Mouse (Mus musculus): ENCODE results near the gene Gm10645. TPM values are rescaled to one million over a fixed set of nuclear protein-coding genes. Genes with fewer than 3 reads are reported as not detected.

Gm10645 gene
- polyA plus RNA-seq, 1 experiment from 2014 or later = 1.4 TPM

GRCm38 (mm10) chr8:83186376-83186775 lies 20.4 kb upstream of the Gm10645 start:
- peak; percentile 45; the same call in 1 of the 2 replicates for ATAC-seq (ENCODE audit: borderline replicate concordance, extremely low read depth, low FRiP score, low TSS enrichment)
- H3K27me3 ChIP-seq = no peaks in the 10 kb centered on the region
- no peaks in the 10 kb centered on the region for H3K9me3 ChIP-seq
- H3K27ac ChIP-seq = peak overlapping the region; percentile 52; the same call in 1 of the 2 replicates
- H3K36me3 ChIP-seq = no peaks in the 10 kb centered on the region
- no peak overlapping the region for H3K4me3 ChIP-seq
- peaks cover 20% of the 10 kb centered on the region for H3K4me1 ChIP-seq
- 24% methylated on average over 6 of the region's 6 CpGs for WGBS
- H3K4me2 ChIP-seq = no peak overlapping the region
- H3K9ac ChIP-seq = no peak overlapping the region

- no peak overlapping the region for H3K4me2 ChIP-seq
- H3K27ac ChIP-seq = peak overlapping the region; percentile 81
- H3K9me3 ChIP-seq = no peaks in the 10 kb centered on the region
- H3K36me3 ChIP-seq = no peaks in the 10 kb centered on the region
- H3K9ac ChIP-seq = no peak overlapping the region
- no peaks in the 10 kb centered on the region for H3K27me3 ChIP-seq
- H3K4me1 ChIP-seq = peaks cover 21% of the 10 kb centered on the region
- H3K4me3 ChIP-seq = no peak overlapping the region
- WGBS = 57% methylated on average over 5 of the region's 5 CpGs
- no peak for ATAC-seq (ENCODE audit: borderline replicate concordance, extremely low read depth, low FRiP score, low TSS enrichment)
Measured at GRCm38 (mm10) chr8:83182784-83183183, 16.8 kb upstream of the Gm10645 start.

GRCm38 (mm10) chr8:83181851-83182482 lies 16.0 kb upstream of the Gm10645 start:
- 51% methylated on average over 6 of the region's 6 CpGs for WGBS
- ATAC-seq (ENCODE audit: borderline replicate concordance, extremely low read depth, low FRiP score, low TSS enrichment) = no peak
- H3K27ac ChIP-seq = peak overlapping the region; percentile 81

GRCm38 (mm10) chr8:83178228-83178742 lies 12.3 kb upstream of the Gm10645 start:
- H3K9me3 ChIP-seq = no peaks in the 10 kb centered on the region
- H3K36me3 ChIP-seq = no peaks in the 10 kb centered on the region
- H3K4me3 ChIP-seq = no peak overlapping the region
- H3K9ac ChIP-seq = no peak overlapping the region
- peaks cover 20% of the 10 kb centered on the region for H3K4me1 ChIP-seq
- H3K27ac ChIP-seq = peak overlapping the region; percentile 34; the same call in 1 of the 2 replicates
- H3K4me2 ChIP-seq = no peak overlapping the region
- no peaks in the 10 kb centered on the region for H3K27me3 ChIP-seq
- WGBS = 3% methylated on average over 9 of the region's 9 CpGs
- peak; percentile 34; the same call in 1 of the 2 replicates for ATAC-seq (ENCODE audit: borderline replicate concordance, extremely low read depth, low FRiP score, low TSS enrichment)

More at GRCm38 (mm10) chr8:83181851-83182482, 16.0 kb upstream of the Gm10645 start:
- Histone ChIP-seq H3K4me3 (no peak overlapping the region), H3K9ac (no peak overlapping the region), H3K36me3 (no peaks in the 10 kb centered on the region), H3K4me2 (no peak overlapping the region), H3K4me1 (peaks cover 26% of the 10 kb centered on the region), H3K27me3 (no peaks in the 10 kb centered on the region), H3K9me3 (no peaks in the 10 kb centered on the region)

- whole genome bisulfite sequencing = 26% methylated on average over 11 of the region's 11 CpGs
- no peaks in the 10 kb centered on the region for H3K9me3 ChIP-seq
- H3K27me3 ChIP-seq = no peaks in the 10 kb centered on the region
- peak overlapping the region; percentile 34; the same call in 1 of the 2 replicates for H3K27ac ChIP-seq
- 0 out of 2 replicates have a peak, but pooled peaks have one; percentile 17 for ATAC-seq (ENCODE audit: borderline replicate concordance, extremely low read depth, low FRiP score, low TSS enrichment)
- peaks cover 16% of the 10 kb centered on the region for H3K4me1 ChIP-seq
- no peak overlapping the region for H3K4me2 ChIP-seq
- no peak overlapping the region for H3K4me3 ChIP-seq
- H3K9ac ChIP-seq = no peak overlapping the region
- no peaks in the 10 kb centered on the region for H3K36me3 ChIP-seq
Measured at GRCm38 (mm10) chr8:83177317-83178195, 11.6 kb upstream of the Gm10645 start.

GRCm38 (mm10) chr8:83176785-83177184 lies 10.8 kb upstream of the Gm10645 start:
- Histone ChIP-seq H3K9ac (no peak overlapping the region), H3K27me3 (no peaks in the 10 kb centered on the region), H3K4me3 (no peak overlapping the region), H3K36me3 (no peaks in the 10 kb centered on the region), H3K4me2 (no peak overlapping the region), H3K4me1 (peaks cover 13% of the 10 kb centered on the region), H3K9me3 (no peaks in the 10 kb centered on the region), H3K27ac (no peak overlapping the region)
- 49% methylated on average over 2 of the region's 2 CpGs for WGBS
- no peak for ATAC-seq (ENCODE audit: borderline replicate concordance, extremely low read depth, low FRiP score, low TSS enrichment)

GRCm38 (mm10) chr8:83175680-83176079 lies 9.7 kb upstream of the Gm10645 start:
- H3K9ac ChIP-seq = no peak overlapping the region
- no peak overlapping the region for H3K27ac ChIP-seq
- no peak for ATAC-seq (ENCODE audit: borderline replicate concordance, extremely low read depth, low FRiP score, low TSS enrichment)
- H3K4me3 ChIP-seq = no peak overlapping the region
- H3K9me3 ChIP-seq = no peaks in the 10 kb centered on the region
- H3K4me2 ChIP-seq = no peak overlapping the region
- H3K27me3 ChIP-seq = no peaks in the 10 kb centered on the region
- 64% methylated on average over 10 of the region's 10 CpGs for WGBS
- peaks cover 13% of the 10 kb centered on the region for H3K4me1 ChIP-seq
- H3K36me3 ChIP-seq = no peaks in the 10 kb centered on the region

- no peak overlapping the region for H3K27ac ChIP-seq
- H3K4me2 ChIP-seq = no peak overlapping the region
- no peaks in the 10 kb centered on the region for H3K27me3 ChIP-seq
- H3K4me1 ChIP-seq = no peaks in the 10 kb centered on the region
- no peaks in the 10 kb centered on the region for H3K9me3 ChIP-seq
- 32% methylated on average over 6 of the region's 6 CpGs for WGBS
- H3K4me3 ChIP-seq = no peak overlapping the region
- no peaks in the 10 kb centered on the region for H3K36me3 ChIP-seq
- ATAC-seq (ENCODE audit: borderline replicate concordance, extremely low read depth, low FRiP score, low TSS enrichment) = no peak
- no peak overlapping the region for H3K9ac ChIP-seq
Measured at GRCm38 (mm10) chr8:83170894-83171293, 4.9 kb upstream of the Gm10645 start.

- 92% methylated on average over 2 of the region's 2 CpGs for WGBS
- no peak overlapping the region for H3K4me3 ChIP-seq
- no peak overlapping the region for H3K9ac ChIP-seq
- no peak for ATAC-seq (ENCODE audit: borderline replicate concordance, extremely low read depth, low FRiP score, low TSS enrichment)
- peaks cover 5% of the 10 kb centered on the region; the same call in 1 of the 2 replicates for H3K4me1 ChIP-seq
- H3K36me3 ChIP-seq = no peaks in the 10 kb centered on the region
- H3K27ac ChIP-seq = no peak overlapping the region
- no peaks in the 10 kb centered on the region for H3K27me3 ChIP-seq
- H3K9me3 ChIP-seq = no peaks in the 10 kb centered on the region
- no peak overlapping the region for H3K4me2 ChIP-seq
Measured at GRCm38 (mm10) chr8:83169709-83170108, 3.7 kb upstream of the Gm10645 start.

- 75% methylated on average over 3 of the region's 3 CpGs for WGBS
- no peak for ATAC-seq (ENCODE audit: borderline replicate concordance, extremely low read depth, low FRiP score, low TSS enrichment)
- Histone ChIP-seq H3K27ac (no peak overlapping the region), H3K4me1 (peaks cover 5% of the 10 kb centered on the region; the same call in 1 of the 2 replicates), H3K36me3 (no peaks in the 10 kb centered on the region), H3K9me3 (no peaks in the 10 kb centered on the region), H3K4me2 (no peak overlapping the region), H3K9ac (no peak overlapping the region), H3K27me3 (no peaks in the 10 kb centered on the region), H3K4me3 (no peak overlapping the region)
Measured at GRCm38 (mm10) chr8:83169127-83169526, 3.2 kb upstream of the Gm10645 start.

GRCm38 (mm10) chr8:83167932-83168331 lies 2.0 kb upstream of the Gm10645 start:
- H3K36me3 ChIP-seq = no peaks in the 10 kb centered on the region
- H3K9me3 ChIP-seq = no peaks in the 10 kb centered on the region
- H3K9ac ChIP-seq = no peak overlapping the region
- 0 out of 2 replicates have a peak, but pooled peaks cover 4% of the 10 kb centered on the region for H3K27me3 ChIP-seq
- 79% methylated on average over 3 of the region's 3 CpGs for WGBS
- H3K4me3 ChIP-seq = no peak overlapping the region
- H3K4me1 ChIP-seq = peaks cover 5% of the 10 kb centered on the region; the same call in 1 of the 2 replicates
- no peak overlapping the region for H3K4me2 ChIP-seq
- no peak for ATAC-seq (ENCODE audit: borderline replicate concordance, extremely low read depth, low FRiP score, low TSS enrichment)
- H3K27ac ChIP-seq = no peak overlapping the region
